Mouse (Mus musculus) G1E-ER4 (cell line): ENCODE data around the gene Kdm2b. TPM values are rescaled to one million over a fixed set of nuclear protein-coding genes. Genes with fewer than 3 reads are reported as not detected.

Source experiments
- GATA1 ChIP-seq: IDR thresholded peaks from one replicate; pipeline ENCODE4 v1.8.0; 2012; ENCODE audit warnings: low read length, inconsistent platforms
- polyA plus RNA-seq: library from polyadenylated mRNA; stranded (reverse); fragments of >175 nt; gene quantifications from 2 replicates; pipeline ENCODE4 v1.2.3, GENCODE M21; 2012

The Kdm2b gene
- polyA plus RNA-seq, 1 experiment: 61.6 TPM

DNA sequence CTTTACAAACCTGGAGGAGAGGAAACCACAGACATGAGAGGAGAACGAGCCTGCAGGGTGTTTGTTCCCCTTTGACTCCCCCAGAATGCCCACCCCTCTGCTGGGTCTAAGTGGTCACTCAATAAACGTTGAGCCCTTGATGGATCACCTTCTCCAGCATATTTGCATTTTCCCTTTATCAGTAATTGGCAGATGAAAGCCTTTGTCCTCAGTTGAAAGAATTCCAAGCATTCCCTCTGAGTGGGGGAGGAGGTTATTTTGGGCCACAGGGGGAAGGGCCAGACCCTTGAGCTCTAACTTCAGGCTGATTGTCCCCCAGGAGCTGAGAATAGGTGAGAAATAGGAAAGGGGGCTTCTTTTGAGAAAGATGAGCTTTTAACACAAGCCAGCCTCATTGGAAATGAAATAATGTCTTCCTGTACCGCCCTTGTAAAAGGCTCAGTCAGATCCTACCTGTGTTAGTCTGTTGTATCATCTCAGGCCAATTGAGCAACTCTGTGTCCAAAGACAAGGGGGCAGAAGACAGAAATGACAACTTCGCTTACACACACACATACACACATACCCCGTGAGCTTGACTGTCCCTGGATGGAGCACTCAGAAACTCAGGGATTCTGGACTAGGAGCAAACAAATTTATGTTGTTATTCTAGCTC lies 1.9 kb upstream of the Kdm2b start:
- TF ChIP-seq GATA1: no peak

DNA sequence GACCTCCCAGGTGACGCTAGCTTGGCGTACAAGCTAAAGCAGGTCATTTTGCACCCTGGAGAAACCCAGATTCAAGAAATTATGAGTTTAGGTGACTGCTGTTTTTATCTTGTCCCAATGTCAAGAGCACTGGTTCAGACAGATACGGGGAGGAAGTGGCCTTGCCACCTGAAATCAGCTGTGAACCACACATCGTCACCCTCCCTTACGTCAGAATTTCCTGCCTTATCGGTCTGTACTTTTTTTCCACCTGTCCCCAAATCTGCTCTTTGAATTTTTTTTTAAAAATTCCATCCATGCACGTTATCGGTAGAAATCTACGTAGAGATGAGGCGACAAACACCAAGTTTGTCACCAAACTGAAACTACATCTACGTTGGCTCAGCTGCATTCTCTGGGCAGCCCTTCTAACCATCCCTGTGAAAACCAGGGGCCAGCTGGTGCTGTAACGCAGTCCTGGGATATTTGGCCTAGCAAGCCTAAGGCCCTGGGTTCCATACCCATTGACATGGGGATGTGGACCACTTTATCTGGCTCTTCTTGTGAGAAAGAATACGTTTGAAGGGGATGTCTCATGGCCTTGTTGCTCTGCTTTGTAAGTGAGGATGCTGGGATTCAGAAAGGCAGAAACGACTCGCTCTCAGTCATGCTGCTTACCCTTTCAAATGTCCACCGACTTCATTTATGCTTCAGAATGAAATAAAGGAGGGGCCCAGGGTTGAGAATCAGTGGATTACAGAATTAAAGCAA lies 963 bp upstream of the Kdm2b start:
- TF ChIP-seq GATA1: no peak

DNA sequence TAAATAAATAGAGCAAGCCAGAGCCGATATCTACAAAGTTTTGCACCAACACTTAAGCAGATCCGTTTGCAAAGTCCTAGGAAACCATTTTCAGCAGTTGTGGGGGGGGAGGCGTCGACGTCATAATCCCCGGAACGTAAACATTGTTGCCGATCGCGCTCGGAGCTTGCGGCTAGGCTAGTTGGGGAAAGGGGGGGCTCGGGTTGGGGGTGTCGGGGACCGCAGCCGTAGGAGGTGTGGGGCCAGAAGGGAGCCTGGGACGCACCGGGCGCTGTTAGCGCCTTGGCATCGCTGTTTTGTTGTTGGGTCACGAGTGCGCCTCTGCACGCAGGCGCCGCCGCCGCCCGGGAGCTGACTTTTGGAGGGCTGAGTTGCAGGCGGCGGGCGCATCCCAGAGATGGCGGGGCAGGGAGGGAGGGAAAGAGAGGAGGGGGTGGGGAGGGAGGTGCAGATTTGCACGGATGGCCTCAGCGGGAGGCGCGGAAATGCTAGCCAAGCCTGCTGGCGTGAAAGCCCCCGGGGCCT lies 560 bp downstream of the Kdm2b start:
- TF ChIP-seq GATA1: no peak

DNA sequence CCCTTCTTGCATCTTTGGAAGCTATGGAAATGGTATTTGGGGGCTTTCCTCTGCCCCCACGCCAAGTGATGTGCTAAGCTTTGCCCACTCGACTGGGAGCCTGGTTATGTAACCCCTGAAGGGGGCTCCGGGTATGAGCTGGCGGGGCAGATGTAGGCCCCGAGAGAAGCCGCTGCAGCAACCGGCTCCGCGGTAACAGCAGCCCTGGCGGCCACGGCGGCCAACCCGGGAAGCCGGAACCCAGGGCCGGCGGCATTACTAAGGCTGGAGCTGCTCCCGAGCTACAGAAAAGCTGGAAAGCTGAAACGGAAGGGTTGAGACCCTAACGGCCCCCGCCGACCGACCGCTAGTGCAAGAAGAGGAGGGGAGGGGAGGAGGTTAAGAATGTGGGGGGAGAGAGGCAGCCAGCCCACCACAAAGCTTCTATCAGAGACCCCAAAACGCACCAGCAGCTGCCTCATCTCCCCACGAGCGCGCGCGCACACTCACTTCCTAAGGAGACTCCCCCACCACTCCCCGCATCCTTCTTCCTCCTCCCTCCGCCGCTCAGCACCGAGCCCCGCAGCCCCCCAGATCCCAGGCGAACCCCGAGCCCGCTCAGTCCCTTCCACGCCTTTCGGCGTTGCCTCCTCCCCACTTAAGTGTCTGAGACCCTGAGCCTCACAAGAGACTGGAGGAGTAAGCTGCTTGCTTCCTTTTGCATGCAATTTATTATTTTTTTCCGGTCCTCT lies 1.4 kb downstream of the Kdm2b start:
- no peak for TF ChIP-seq GATA1

DNA sequence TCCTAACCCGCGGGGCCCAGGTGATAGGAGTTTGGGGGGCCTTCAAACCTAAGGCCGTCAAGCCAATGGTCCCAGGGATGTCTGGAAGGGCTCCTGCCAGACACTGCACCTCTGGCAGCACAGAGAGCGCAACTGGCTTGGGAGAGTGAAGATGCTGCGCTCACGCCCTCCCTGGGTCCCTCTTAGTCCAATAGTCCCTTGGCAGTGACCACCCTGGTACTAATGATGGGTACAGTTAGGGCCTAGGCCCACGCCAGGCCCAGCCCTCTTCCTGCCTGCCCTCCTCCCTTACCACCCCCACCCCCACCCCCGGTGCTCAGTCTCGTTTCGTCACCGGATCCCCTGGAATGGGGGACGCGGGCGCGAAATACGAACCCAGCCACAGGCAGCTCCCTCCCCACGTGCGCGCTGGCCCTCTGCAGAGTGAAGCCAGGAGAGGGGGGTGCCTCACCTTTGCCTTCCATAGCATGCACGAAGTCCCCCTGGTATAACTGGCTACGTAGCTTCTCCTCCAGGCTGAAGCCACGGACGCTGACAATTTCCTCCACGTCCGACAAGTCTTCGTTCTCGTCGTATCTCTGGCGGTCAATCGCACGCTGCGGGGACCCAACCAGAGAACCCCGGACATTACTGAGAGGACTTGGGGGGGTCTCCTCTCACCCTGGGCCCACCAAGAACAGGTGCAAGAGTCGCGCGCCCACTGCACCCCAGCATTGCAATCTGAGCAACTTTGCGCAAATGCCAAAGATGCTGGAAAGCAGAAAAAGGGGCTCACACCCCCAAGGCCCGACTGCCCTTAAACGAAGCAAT lies 2.2 kb downstream of the Kdm2b start:
- no peak for TF ChIP-seq GATA1

DNA sequence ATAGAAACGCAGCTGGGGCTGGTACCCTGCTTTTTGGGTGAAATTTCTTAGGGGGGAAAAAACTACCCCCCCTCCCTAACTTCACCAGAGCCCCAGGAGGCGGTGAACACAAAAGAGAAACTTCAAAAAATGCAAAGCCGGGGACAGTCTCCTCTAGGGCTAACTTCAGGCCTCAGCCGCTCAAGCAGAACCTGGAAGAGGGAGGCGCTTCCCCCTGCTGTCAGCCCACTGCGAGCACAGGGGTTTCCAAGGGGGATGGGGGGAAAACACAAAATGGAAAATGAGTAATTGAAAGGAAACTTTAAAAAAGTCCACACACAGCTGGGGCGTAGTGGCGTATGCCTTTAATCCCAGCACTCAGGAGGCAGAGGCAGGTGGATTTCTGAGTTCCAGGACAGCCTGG lies 3.5 kb downstream of the Kdm2b start:
- TF ChIP-seq GATA1: no peak

DNA sequence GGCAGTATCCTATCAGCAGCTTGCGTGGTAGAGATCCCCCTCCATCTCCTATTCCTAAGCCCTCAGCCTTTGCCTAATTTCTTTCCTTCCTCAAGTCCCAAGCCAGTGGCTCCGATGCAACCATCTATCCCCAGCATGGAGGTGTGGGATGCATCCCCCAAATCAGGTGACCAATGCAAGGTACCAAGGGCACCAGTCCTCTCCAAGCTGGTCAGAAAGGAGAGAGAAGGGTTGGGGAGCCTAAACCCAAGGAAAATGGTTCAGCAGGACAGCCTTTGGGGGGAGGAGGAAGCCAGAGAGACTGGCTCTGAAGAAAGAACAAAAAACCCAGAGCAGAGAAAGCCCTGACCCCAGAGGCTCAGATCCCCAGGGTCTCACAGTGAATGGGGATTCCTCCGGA lies 4.3 kb downstream of the Kdm2b start:
- TF ChIP-seq GATA1: no peak

DNA sequence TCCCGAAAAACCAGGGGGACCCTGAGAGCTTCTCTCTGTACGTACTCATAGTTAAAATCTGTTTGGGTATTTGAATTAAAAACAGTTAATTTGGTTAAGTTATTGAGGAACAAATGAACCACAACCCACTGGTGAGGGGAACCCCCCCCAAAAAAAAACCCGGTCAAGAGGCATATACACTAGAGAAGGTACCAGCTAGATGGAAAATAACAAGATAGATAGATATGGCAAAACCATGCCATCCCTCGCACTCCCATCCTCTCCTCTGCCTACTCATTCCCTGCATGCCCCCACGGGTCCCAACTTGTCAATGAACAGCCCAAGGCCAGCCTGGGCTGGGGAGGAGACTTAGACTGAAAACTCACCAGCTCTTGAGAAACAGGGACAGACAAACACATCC lies 5.1 kb downstream of the Kdm2b start:
- TF ChIP-seq GATA1: no peak

DNA sequence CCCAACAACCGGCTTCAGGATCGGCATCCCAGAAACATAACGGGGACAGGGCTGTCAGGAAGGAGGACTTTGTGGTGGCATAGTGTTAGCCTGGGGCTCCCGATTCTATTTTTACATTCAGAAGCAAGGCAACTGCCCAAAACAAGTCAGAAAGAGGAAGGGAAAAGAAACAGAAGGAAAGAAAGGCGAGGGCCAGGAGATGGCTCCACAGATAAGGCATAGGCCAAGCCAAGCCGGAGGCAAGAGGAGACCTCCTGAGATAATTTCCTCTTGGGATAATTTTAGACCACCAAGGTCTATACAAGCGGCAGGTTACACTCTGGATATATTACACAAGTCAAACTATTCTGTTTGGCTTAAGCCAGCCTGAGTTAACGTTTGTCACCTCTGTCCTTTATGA lies 10.7 kb downstream of the Kdm2b start:
- TF ChIP-seq GATA1: no peak

DNA sequence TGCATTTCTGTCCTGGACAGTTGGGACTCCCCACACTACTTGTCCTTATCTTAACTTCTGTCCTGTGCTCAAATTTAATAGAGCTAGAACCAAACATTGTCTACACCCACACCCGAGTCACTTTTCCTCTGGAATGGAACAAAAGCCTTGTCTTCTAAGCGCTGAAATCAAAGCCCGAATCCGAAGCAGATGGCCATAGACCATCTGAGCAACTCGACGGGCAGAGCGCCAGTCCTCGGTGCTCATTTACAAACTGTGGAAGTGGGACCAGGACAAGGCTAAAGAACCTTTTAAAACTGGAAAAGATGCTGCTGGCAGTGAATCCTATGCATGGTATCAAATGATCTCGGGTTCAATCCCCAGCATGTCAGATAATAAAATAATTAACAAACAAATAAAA lies 17.5 kb downstream of the Kdm2b start:
- no peak for TF ChIP-seq GATA1

DNA sequence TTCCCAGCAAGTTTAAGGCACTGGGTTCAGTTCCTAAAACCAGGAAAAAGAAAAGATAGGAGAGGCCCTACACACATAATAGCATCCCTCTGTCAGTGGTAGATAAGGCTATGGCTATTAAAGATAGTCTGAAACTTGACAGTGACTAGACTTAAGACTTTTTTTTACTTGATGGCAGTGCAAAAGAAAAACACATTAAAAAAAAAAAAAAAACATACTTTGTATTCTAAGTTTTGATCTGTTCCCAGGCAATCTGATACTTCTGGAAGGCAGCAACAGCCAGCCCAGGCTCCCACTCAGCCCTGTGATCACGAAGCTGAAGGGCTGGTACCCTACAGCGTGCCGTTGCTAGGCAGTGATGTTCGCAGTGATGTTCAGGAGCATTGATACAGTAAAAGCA lies 18.2 kb downstream of the Kdm2b start:
- TF ChIP-seq GATA1: peak; percentile 22

DNA sequence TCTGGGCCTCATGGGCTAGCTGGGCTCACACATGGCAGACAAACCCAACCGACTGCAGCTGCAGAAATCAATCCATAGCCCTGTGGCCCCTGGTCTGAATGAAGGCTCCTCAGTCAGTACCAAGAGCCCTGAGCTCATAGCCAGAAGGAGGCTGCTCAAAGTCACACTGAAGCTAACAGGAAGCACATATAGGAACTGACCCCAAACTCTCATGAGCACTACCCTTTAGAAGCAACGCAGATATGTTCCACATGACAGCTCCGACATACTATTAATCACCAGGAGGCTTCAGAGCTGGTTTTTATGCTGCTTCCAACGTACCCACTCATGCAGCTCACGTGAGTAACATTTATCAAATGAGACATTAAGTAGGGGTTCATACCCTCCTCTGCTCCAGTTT lies 19.6 kb downstream of the Kdm2b start:
- no peak for TF ChIP-seq GATA1

DNA sequence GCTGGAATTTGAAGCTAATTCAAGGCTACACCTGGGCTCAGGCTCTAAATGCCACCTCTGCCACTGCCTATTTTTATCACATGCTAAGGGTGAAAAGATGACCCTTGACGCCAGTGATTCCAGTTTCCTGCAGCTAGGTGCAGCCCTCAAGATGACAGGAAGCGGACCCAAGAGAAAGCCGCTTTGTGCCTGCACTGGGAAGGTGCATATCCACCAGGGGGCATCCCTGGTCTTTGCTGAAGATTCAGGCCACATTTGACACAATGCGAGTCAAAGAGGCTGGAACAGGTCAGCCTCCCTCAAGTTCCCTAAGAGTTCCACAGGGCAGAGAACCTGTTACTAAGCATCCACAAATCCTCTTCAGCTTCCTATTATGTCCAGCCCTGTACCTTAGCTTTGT lies 21.3 kb downstream of the Kdm2b start:
- TF ChIP-seq GATA1: no peak

DNA sequence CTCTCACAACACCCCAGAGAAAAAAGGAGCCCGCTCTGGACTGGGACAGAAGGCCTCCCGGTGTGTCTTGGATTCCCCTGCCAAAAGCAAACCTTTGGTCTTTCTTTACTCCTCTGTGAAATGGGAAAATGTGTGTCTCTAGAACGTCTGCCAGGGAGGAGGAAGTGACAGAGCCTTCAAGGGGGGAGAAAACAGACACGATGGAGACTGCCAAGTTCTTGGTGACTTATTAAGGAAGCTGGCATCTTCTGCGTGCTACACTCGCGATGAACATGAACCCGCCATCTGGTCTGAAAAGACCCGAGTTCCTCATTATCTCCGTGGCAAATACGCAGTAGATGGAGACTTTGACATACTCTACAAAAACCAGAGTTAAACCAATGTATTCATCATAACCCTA lies 24.2 kb downstream of the Kdm2b start:
- TF ChIP-seq GATA1: no peak

DNA sequence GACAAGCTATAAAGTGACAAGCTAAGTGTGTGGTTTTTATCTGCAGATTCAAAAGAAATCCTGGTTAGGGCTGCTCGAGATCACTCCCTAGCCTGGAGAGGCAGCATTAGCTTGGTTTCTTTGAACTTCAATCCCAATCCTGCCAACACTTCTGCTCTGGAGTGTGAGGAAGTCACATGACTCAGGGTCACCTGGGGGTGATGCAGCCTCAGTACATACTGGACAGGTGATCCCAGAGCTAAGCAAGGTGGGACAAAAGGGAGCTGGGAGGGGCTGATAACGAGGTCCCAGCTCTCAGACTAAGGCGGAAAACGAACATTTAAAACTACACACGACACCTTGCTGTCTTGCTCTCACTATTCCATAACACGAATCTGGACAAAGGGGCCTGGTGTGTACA lies 24.8 kb downstream of the Kdm2b start:
- TF ChIP-seq GATA1: no peak

DNA sequence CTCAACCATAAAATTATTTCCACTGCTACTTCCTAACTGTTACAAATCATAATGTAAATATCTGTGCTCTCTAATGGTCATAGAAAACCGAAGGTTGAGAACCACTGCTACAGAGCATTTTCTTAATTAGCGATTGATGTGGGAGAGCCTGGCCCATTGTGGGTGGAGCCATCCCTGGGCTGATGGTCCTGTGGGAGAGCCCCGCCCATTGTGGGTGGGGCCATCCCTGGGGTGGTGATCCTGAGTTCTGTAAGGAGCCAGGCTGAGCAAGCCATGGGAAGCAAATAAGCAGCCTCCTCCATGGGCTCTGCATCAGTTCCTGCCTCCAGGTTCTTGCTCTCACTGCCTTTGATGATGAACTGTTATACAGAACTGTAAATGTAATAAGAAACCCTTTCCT lies 27.7 kb downstream of the Kdm2b start:
- no peak for TF ChIP-seq GATA1
